Mouse (Mus musculus): ENCODE measurements at regions not wholly inside any gene's neighbourhood (a gene's known extent, or its start where the extent isn't known, plus 50 kb on each side); places are given as distances from the start of the nearest gene placed in this dataset.

DNA sequence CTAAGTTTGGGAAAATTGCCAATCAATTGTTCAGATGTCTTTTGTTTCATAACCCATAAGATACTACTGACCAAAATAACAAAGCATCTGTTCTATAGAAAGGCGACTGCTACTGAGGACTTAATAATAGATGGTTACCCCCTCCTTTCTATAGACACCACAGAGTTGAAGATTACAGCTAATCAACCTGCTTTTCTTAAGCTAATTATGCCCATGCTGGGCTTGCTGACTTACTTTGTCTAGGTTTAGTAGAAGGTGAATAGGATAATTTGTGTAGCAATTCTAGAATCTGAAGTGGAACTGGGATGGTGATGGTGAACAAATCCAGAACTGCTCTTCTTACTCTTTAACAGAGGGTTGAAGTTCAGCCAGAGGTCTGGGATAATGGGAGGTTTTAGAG is 53.8 kb upstream of the Tbx18 start:
- DNase-seq (ENCODE audit: low spot score in 2 of 2), result no peak

DNA sequence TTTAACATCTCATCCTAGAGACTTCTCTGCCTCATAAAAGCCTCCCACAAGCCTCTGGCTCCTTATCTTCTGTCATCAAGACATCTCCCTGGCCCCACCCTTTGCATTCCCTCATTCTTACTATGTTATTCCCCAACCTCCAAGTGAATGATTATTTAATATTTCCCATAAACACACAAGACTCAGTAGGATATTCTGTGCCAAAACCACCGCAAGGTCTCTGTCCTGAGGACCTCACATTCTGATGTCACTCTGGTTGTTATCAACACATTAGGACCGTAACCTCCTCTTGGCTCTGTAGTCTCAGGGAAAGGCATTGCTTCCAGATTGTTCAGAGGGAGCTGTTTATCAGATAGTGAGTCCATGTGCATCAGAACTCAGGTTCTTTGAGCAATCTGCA is 80.7 kb upstream of the Tbx18 start:
- DNase-seq (ENCODE audit: low spot score in 2 of 2), result no peak

DNA sequence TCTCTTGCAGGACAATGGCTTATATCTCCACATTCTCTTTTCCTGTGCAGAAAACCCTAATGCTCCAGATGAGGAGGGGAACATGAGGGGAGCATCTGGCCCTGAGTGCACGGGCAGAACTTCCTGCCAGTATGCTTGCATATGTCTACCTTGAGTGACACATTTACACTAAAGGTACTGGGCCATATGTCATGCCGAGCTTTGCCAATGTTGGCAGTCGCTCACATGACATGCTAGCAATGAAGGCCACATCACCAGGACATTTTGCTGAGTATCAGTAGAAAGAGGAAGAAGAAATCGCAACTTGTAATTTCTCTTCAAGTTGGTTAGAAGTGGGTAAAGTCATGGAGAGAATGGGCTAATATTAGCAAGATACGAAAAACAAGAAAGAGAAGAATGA is 91.2 kb upstream of the Tbx18 start:
- no peak for DNase-seq (ENCODE audit: low spot score in 2 of 2)

DNA sequence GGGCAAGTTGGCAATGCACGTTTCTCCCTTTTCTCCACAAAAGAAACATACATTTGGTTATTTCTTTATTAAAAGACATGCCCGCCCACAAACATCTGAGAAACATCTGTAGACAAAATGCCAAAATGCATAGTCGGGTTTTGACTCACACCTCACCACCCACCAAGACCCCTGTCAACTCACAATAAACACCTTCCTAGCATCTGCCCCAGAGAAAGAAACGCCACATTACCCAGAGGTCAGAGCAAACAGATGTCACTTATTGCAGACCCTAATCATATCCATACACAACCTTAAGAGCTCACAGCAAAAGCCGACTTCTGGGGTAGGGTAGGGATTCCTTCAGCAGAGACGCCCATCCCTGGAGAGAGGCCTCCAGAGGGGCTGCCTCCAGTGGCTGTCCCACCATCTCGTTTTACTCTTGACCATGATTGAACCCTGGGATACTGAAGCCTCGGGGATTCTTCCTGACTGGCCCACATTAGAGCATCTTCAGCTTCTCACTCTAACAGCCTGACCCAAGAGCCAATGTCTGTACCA is 93.7 kb upstream of the Tbx18 start:
- DNase-seq (ENCODE audit: low spot score in 2 of 2), result no peak

GRCm38 (mm10) chr9:87843898-87844297 is 112.8 kb upstream of the Tbx18 start:
- DNase-seq (ENCODE audit: low spot score in 2 of 2), result peak; percentile 75 to 77

- peak; percentile 8 to 16 for DNase-seq (ENCODE audit: low spot score in 2 of 2)
Observed at GRCm38 (mm10) chr9:87844453-87844852, 113.4 kb upstream of the Tbx18 start.

DNA sequence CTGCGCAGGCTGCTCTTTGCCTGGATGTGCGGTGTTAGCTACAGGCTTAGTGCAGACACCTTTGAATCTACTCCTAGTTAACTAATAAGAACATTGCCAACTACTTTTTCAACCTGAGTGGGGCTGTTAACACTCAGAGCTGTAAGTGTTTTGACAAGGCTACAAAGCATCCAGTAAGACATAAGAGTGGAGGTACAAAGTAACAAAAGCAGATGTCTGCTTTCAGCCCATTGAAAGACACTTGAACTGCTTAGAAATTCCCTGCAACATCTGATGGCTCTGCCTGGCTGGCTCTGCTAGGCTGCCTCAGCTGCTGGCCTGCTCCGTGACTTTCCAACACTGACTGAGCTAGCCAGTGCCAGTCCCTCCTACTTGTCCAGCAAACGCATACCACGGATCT is 117.8 kb upstream of the Tbx18 start:
- DNase-seq (ENCODE audit: low spot score in 2 of 2), result no peak

DNA sequence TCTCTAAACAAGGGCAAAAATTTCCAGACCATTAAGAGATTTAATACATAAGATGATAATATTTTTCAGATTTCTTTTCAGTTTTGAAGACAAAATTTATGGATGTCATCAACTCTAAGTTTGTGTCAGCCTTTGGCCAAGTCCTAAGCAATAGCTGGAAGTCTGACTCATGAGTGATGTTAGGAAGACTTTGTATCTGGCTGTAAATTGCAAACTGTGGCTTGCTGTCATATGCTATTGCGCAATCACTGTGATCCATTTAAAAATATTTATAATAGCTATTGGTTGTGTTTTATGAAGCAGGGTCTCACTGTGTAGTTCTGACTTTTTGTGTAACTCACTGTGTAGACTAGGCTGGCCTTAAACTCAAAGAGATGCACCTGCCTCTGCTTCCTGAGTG is 119.1 kb upstream of the Tbx18 start:
- no peak for DNase-seq (ENCODE audit: low spot score in 2 of 2)

- DNase-seq (ENCODE audit: low spot score in 2 of 2), result no peak
Observed at GRCm38 (mm10) chr9:87861588-87861987, 130.5 kb upstream of the Tbx18 start.

DNA sequence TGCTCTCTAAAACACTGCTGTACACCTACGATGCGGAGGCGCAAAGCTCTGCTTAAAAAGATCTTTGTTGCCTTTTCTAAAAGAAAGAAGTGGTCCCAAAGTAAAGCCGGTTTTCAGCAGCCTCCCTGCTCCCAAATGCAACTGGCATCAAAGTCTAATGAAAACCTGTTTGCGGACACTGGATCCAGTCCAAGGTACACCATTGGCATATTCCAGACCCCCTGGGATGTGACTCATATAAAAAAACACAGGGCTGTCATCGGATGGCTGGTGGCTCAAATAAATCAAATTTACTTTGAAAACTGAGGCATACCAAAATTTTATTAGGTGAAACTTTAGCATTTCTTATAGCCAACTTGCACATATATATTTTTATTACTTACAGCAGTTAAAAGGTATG is 134.2 kb upstream of the Tbx18 start:
- no peak for DNase-seq (ENCODE audit: low spot score in 2 of 2)

- DNase-seq (ENCODE audit: low spot score in 2 of 2), result no peak
Observed at GRCm38 (mm10) chr9:87872384-87872905, 141.4 kb upstream of the Tbx18 start.

GRCm38 (mm10) chr9:87882587-87882986 is 151.5 kb upstream of the Tbx18 start:
- no peak for DNase-seq (ENCODE audit: low spot score in 2 of 2)

DNA sequence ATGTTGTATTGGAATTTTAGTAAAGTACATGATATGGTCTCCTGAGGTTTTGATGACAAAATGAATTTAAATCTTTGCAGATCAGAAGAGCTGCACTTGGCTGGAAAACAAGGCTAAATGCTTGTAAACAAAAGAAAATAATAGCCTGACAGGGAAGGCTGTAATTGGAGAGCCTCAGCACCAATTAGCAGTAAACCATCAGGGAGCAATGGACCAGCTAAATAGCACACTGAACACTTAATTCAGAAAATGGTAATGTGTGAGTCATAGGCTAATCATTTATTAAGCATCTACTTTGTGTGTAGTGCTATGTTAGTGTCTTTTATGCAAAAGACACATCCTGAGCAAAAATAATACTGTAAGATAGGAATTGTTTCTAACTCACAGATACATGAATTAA is 152.0 kb upstream of the Tbx18 start:
- no peak for DNase-seq (ENCODE audit: low spot score in 2 of 2)

- no peak for DNase-seq (ENCODE audit: low spot score in 2 of 2)
Observed at GRCm38 (mm10) chr9:87894051-87894450, 163.0 kb upstream of the Tbx18 start.

- no peak for DNase-seq (ENCODE audit: low spot score in 2 of 2)
Observed at GRCm38 (mm10) chr9:87894596-87894995, 163.5 kb upstream of the Tbx18 start.

DNA sequence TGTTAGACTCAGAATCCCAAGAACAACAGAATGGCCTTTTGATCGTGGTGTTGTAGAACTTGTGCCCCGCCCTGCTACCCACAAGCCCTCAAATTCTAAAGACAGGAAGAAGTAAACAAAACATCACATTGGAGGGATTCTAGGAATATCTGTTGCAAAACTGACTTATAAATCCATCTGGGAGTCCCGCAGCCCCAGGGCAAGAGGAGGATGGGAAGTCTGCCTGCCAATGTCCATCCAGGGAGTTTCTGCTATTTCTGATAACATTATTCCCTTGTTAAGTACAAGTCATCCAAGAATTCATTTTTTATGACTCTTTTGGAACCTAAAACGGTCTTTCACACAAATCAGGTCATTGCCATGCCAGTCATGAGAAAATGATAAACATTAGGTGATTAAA is 164.5 kb upstream of the Tbx18 start:
- DNase-seq (ENCODE audit: low spot score in 2 of 2), result no peak

DNA sequence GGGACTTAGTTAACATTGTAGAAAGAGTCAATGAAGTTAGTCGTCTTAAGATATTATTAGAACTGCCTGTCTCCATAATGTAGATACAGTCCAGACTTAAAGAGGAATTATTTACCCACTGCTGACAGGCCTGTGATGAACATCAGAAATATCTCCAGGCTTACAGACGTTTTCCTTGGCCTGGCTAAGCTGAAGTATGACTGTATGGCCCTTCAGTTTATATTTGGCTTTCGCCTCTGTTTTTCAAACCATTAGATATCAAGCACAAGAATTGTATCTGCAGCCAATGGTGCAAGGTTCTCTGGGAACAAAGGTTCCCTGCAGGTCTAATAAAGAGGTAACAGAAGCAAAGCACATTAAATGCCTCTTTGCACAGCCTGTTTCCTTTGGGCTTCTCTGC is 166.3 kb upstream of the Tbx18 start:
- DNase-seq (ENCODE audit: low spot score in 2 of 2), result no peak

DNA sequence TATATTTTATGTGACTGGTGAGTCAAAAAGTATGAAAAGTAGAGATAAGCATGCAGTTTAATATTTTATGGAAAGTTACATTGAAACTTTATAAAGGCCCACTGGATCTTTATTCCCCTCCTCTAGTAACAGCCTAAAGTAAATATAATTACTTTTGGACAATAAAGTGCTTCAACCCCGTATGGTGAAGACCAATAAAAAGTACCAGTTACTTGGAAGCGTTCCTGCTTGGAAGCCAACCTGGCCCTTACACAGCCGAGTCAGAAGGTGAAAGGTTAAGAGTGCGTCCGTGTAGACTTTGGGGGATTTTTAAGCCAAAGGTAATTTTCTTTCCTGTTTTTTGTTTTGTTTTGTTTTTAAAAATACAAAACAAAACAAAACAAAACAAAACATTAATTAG is 168.3 kb upstream of the Tbx18 start:
- DNase-seq (ENCODE audit: low spot score in 2 of 2), result no peak

DNA sequence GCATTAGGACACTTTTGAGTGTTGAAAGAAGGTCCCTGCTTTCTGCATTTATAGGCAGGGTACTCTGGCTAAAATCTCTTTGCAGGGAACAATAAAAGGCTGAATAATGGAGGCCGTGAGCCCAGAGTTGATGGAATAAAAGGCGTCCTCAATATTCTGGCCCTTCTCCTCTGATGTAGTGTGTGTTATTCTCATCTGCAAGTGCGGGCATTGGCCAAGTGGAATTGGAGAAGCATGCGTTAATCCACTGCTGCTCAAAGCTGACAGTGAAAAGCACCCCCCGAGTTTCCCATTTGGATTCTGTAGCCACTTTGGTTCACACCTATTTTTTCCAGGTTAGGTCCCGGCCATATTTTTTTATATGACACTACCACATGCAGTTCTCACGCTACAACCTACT is 168.7 kb upstream of the Tbx18 start:
- DNase-seq (ENCODE audit: low spot score in 2 of 2), result no peak

DNA sequence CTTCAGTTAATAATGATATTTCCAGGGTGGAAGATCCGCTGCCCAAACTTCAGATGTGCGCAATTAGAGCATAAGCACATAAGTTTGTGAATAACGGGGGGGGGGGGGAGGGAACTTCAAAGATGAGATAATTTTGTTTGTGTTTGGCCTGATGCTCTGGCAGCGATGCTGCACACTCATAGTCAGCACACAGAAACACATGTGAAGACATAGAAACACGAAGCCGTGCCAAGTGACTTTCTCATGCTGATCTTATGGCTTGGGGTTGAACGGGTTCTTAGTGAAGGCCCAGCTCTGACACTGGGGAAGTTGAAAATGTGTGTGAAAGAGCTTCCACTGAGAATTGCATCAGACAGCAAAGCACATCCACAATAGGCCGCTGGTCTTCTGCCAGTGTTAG is 190.2 kb upstream of the Tbx18 start:
- no peak for DNase-seq (ENCODE audit: low spot score in 2 of 2)

DNA sequence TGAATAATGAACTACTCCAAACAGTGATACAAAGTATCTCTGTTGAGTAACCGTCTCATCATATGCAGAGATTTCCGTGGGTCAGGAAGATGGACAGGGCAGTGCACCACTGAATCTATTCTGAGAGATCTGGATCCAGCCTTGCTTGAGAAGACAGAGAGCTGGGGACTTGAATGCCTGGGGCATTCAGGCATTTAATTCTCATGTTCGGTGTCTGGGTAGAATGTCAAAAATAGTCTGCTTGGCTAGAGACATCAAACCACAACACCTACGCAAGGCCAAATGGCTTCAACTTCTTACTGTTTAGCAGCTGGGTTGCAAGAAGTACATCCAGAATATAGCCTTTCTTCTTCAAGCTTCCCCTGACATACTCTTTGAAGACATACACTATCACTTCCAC is 194.1 kb upstream of the Tbx18 start:
- no peak for DNase-seq (ENCODE audit: low spot score in 2 of 2)

DNA sequence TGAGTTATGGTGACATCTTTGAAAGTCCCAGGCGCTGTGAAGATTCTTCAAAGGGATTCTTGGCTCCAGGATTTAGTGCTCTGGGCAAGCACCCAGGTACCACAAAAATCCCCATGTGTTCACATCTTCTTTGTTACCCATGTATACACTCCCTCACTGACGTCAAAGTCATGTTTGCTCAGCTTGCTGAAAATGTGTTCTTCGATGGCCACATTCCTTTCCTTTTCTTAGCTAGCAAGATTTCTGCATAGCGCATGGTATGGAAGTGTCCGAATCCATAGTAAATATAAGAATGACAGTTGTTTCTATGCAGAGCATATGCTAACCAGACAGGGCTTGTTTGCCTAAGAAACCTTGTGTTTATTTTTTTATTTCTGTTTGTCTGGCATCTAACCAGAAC is 202.2 kb upstream of the Tbx18 start:
- DNase-seq (ENCODE audit: low spot score in 2 of 2), result no peak

GRCm38 (mm10) chr9:87952426-87952825 is 221.4 kb upstream of the Tbx18 start:
- no peak for DNase-seq (ENCODE audit: low spot score in 2 of 2)

GRCm38 (mm10) chr9:87954941-87955340 is 223.9 kb upstream of the Tbx18 start:
- no peak for DNase-seq (ENCODE audit: low spot score in 2 of 2)
